Mouse (Mus musculus) ES-E14 (cell line): ENCODE measurements at regions not wholly inside any gene's neighbourhood (a gene's known extent, or its start where the extent isn't known, plus 50 kb on each side); places are given as distances from the start of the nearest gene placed in this dataset.

Source experiments
- DNase-seq: peaks from one replicate; pipeline ENCODE4 v3.0.0-alpha.2; 2013; ENCODE audit warnings: low read depth, low spot score
- H3K27ac ChIP-seq: 2 replicates; pipeline ENCODE4 v1.5.1; 2012; ENCODE audit warnings: low read depth, mild to moderate bottlenecking, low read length, moderate library complexity, mixed read lengths; ENCODE audit not compliant: poor library complexity, insufficient read depth, severe bottlenecking
- H3K36me3 ChIP-seq: 2 replicates; pipeline ENCODE4 v1.6.1; 2012; ENCODE audit warnings: mild to moderate bottlenecking, low read length, moderate library complexity, mixed read lengths; ENCODE audit not compliant: control insufficient read depth, poor library complexity, insufficient read depth, severe bottlenecking
- H3K4me1 ChIP-seq, 2 experiments: fragments of 150-350 bp in 1 of 2; sonication (generic) in 1 of 2; 2 replicates each; pipeline ENCODE4 v1.6.1; 2012; ENCODE audit warnings: low read length in 2 of 2, mild to moderate bottlenecking in 1 of 2, mixed read lengths in 1 of 2; ENCODE audit not compliant: control insufficient read depth in 2 of 2, insufficient read depth in 2 of 2, poor library complexity in 1 of 2
- H3K4me3 ChIP-seq, 2 experiments: fragments of 150-350 bp in 1 of 2; sonication (generic) in 1 of 2; 2 replicates each; pipeline ENCODE4 v1.5.1; 2012; ENCODE audit warnings: low read length in 2 of 2, low read depth in 1 of 2, mild to moderate bottlenecking in 1 of 2, mixed read lengths in 1 of 2; ENCODE audit not compliant: insufficient read depth in 1 of 2, poor library complexity in 1 of 2, severe bottlenecking in 1 of 2
- H3K9ac ChIP-seq: 2 replicates; pipeline ENCODE4 v1.6.1; 2012; ENCODE audit warnings: low read depth, mild to moderate bottlenecking, low read length, mixed read lengths; ENCODE audit not compliant: poor library complexity, insufficient read depth, severe bottlenecking
- H3K9me3 ChIP-seq: fragments of 150-350 bp; sonication (generic); 2 replicates; pipeline ENCODE4 v1.6.1; 2012; ENCODE audit warnings: low read depth, mild to moderate bottlenecking, low read length; ENCODE audit not compliant: control insufficient read depth, insufficient read depth
- CHD2 ChIP-seq: IDR thresholded peaks from 2 replicates; pipeline ENCODE4 v1.6.1; 2014; ENCODE audit warnings: mild to moderate bottlenecking, low read depth, low read length, inconsistent platforms
- HCFC1 ChIP-seq: IDR thresholded peaks from 2 replicates; pipeline ENCODE4 v1.6.1; 2012; ENCODE audit warnings: low read length, inconsistent platforms, borderline replicate concordance; ENCODE audit not compliant: insufficient read depth
- MAFK ChIP-seq: IDR thresholded peaks from 2 replicates; pipeline ENCODE4 v1.6.1; 2014; ENCODE audit warnings: mild to moderate bottlenecking, low read depth, low read length, inconsistent platforms; ENCODE audit not compliant: insufficient read depth
- ZC3H11A ChIP-seq: IDR thresholded peaks from 2 replicates; pipeline ENCODE4 v1.6.1; 2012; ENCODE audit warnings: low read depth, mild to moderate bottlenecking, inconsistent platforms, low read length, borderline replicate concordance
- ZNF384 ChIP-seq: IDR thresholded peaks from 2 replicates; pipeline ENCODE4 v1.6.1; 2012; ENCODE audit warnings: low read depth, low read length, inconsistent platforms
- in situ Hi-C, 2 experiments: fragments of 600-800 bp; cut with MboI; formaldehyde crosslinking; loops; one replicate each; pipeline ENCODE4 v1.15.1; 2025; ENCODE audit warnings: low sequenced_read_pairs in 2 of 2, inconsistent platforms in 1 of 2; ENCODE audit not compliant: unreplicated experiment in 2 of 2

GRCm38 (mm10) chr12:107749381-107750085, 253.9 kb downstream of the Bcl11b start:
- TF ChIP-seq ZC3H11A (no peak), HCFC1 (no peak), MAFK (no peak), CHD2 (no peak), ZNF384 (no peak)
- Histone ChIP-seq H3K9me3 (no peaks in the 10 kb centered on the region), H3K27ac (no peak overlapping the region), H3K4me1 (no peaks in the 10 kb centered on the region; a peak in 1 of 4 replicates), H3K36me3 (no peaks in the 10 kb centered on the region), H3K4me3 (no peak overlapping the region), H3K9ac (no peak overlapping the region)
- in situ Hi-C loops = no loop called here
- no peak for DNase-seq

GRCm38 (mm10) chr12:107750285-107750927, 253.0 kb downstream of the Bcl11b start:
- Histone ChIP-seq H3K27ac (no peak overlapping the region; the same call in 1 of the 2 replicates), H3K9ac (no peak overlapping the region), H3K4me3 (no peak overlapping the region), H3K4me1 (no peaks in the 10 kb centered on the region; a peak in 1 of 4 replicates), H3K9me3 (no peaks in the 10 kb centered on the region), H3K36me3 (no peaks in the 10 kb centered on the region)
- no peak for DNase-seq
- in situ Hi-C loops = no loop called here
- TF ChIP-seq HCFC1 = no peak
- TF ChIP-seq MAFK = no peak
- no peak for TF ChIP-seq CHD2

GRCm38 (mm10) chr12:107752126-107752525, 251.3 kb downstream of the Bcl11b start:
- in situ Hi-C loops = no loop called here
- DNase-seq = no peak

GRCm38 (mm10) chr12:107752587-107752986, 250.8 kb downstream of the Bcl11b start:
- no peak for DNase-seq
- no peak overlapping the region for H3K27ac ChIP-seq
- TF ChIP-seq CHD2 (no peak), MAFK (no peak), HCFC1 (no peak), ZNF384 (no peak), ZC3H11A (no peak)
- no peak overlapping the region for H3K9ac ChIP-seq
- no peak overlapping the region for H3K4me3 ChIP-seq
- H3K4me1 ChIP-seq = no peaks in the 10 kb centered on the region; a peak in 1 of 4 replicates
- in situ Hi-C loops = no loop called here
- H3K9me3 ChIP-seq = no peaks in the 10 kb centered on the region
- no peaks in the 10 kb centered on the region for H3K36me3 ChIP-seq

More at GRCm38 (mm10) chr12:107752126-107752525, 251.3 kb downstream of the Bcl11b start:
- Histone ChIP-seq H3K4me3 (no peak overlapping the region), H3K9me3 (no peaks in the 10 kb centered on the region), H3K27ac (no peak overlapping the region), H3K4me1 (no peaks in the 10 kb centered on the region; a peak in 1 of 4 replicates), H3K9ac (no peak overlapping the region), H3K36me3 (no peaks in the 10 kb centered on the region)
- TF ChIP-seq ZC3H11A (no peak), ZNF384 (no peak), CHD2 (no peak), MAFK (no peak), HCFC1 (no peak)
